Comparison of ENCODE assay signal across 8 mouse cellular contexts in the genomic region with DNA sequence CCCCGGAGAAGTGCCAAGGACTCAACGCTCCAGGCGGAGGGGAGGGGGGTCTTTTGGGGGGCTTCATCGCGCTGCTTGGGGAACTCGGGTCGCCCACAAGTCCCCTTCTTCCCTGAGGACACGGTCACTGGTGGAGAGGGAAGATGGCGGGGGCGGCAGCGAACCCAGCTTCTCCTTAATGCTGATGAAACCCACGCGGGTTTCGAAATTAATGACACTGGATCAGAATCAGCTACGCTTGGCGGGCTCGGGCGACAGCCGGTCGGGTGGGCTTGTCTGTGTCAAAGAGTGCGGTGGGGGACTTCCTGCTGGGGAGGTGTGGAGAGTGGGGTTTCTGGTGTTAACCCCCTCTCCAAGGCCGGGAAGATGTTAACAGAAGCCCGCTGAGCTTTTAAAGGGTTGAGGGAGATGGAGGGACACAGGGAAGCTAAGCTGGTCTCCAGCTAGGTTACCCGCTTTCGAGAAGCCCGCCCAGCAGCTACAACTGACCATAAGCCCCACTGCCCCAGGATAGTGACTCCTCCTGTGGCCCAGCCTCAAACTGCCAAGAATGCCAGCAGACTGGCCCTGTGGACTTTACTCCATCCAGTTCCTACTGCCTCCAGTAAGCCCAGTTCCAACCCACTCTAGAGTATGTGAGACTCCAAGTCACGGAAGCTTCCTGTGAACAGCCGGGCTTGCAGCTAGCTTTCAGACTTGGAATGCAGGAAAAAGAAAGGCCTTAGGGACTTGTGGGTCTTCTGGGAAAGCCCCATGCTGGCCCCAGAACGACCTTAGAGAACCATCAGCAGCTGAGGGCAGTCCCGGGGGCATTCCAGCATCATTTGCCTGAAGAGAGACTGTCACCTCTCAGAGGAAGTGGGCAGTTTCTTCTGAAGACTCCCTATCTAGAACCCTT.
A peak's percentile ranks its signal among the peaks of the same experiment; 100 is the strongest.
DNase-seq lines count a peak whose midpoint lies in the region; ATAC-seq and TF ChIP-seq lines count a peak whose summit lies in the region.

No protein-coding gene starts in this region.

- H3K27me3 ChIP-seq in kidney, embryonic 16.5 days (ENCODE audit: insufficient read depth, low read length), result peaks cover 14% of the 10 kb centered on the region
- H3K27me3 ChIP-seq in midbrain, embryonic 10.5 days (ENCODE audit: low read depth, poor library complexity, severe bottlenecking), result peaks cover 94% of the 10 kb centered on the region

- DNase-seq in gastrocnemius, adult 2 months, result peak; percentile 26
- DNase-seq in gastrocnemius, adult 18-20 months (ENCODE audit: low spot score), result no peak
- peak; percentile 8 for DNase-seq in brain, adult 2 months (ENCODE audit: low read depth, low spot score)
- peak; percentile 13 to 24 for DNase-seq in heart, adult 9 months (ENCODE audit: low spot score in 2 of 2)
- peak; percentile 34 for DNase-seq in midbrain, embryonic 10.5 days (ENCODE audit: low spot score)
- peak; percentile 38 for DNase-seq in testis, postnatal 10 days (ENCODE audit: low spot score)
- DNase-seq in gastrocnemius, adult 8-10 months (ENCODE audit: low spot score in 2 of 2), result no peak

- H3K27ac ChIP-seq in gastrocnemius, adult 2 months, result peak overlapping the region; percentile 83
- H3K27ac ChIP-seq in kidney, embryonic 16.5 days (ENCODE audit: low read length), result peak overlapping the region; percentile 87
- H3K27ac ChIP-seq in midbrain, embryonic 10.5 days (replicated peaks), result peak overlapping the region; percentile 96

- H3K4me1 ChIP-seq in kidney, embryonic 16.5 days (ENCODE audit: insufficient read depth, low read length), result 0 out of 2 replicates have a peak, but pooled peaks cover 19% of the 10 kb centered on the region
- H3K4me1 ChIP-seq in midbrain, embryonic 10.5 days, result peaks cover 37% of the 10 kb centered on the region

- no peaks in the 10 kb centered on the region for H3K9me3 ChIP-seq in kidney, embryonic 16.5 days (ENCODE audit: low read length)
- no peaks in the 10 kb centered on the region for H3K9me3 ChIP-seq in midbrain, embryonic 10.5 days (replicated peaks)

- no peaks in the 10 kb centered on the region for H3K36me3 ChIP-seq in kidney, embryonic 16.5 days (ENCODE audit: insufficient read depth, low read length)
- no peaks in the 10 kb centered on the region for H3K36me3 ChIP-seq in midbrain, embryonic 10.5 days

- peak overlapping the region; percentile 61 for H3K4me2 ChIP-seq in kidney, embryonic 16.5 days (replicated peaks; ENCODE audit: low read depth, low read length)

- TF ChIP-seq CTCF in gastrocnemius, adult 2 months (IDR thresholded peaks at IDR 0.05), result no peak

- ATAC-seq in kidney, embryonic 16.5 days (ENCODE audit: low FRiP score, low TSS enrichment), result no peak

- H3K4me3 ChIP-seq in gastrocnemius, adult 2 months, result peak overlapping the region; percentile 73
- H3K4me3 ChIP-seq in kidney, embryonic 16.5 days (ENCODE audit: low read length), result peak overlapping the region; percentile 44
- H3K4me3 ChIP-seq in midbrain, embryonic 10.5 days, result peak overlapping the region; percentile 56

- peak overlapping the region; percentile 78 for H3K9ac ChIP-seq in kidney, embryonic 16.5 days (replicated peaks; ENCODE audit: low read length)

- intact Hi-C loops in gastrocnemius, adult 2 months (cut with DNase I), result loop anchor here (5.0 to 10.0 kb wide), 2 partner anchors 62 to 469 kb away; no protein-coding TSS in a partner anchor

- WGBS in kidney, embryonic 16.5 days, result 24% methylated on average over 28 of the region's 30 CpGs
- 13% methylated on average over 30 of the region's 30 CpGs for WGBS in midbrain, embryonic 10.5 days

Comparison
In these comparisons a context has a peak if more than half of its experiments do, and no peak if none do; other contexts are left out.
1. DNase-seq: peak in gastrocnemius, adult 2 months (single experiment), brain, adult 2 months (single experiment), heart, adult 9 months (2 of 2), midbrain, embryonic 10.5 days (single experiment) and testis, postnatal 10 days (single experiment); none in gastrocnemius, adult 18-20 months (single experiment) and gastrocnemius, adult 8-10 months (0 of 2).
2. Peak in every context shown above with its lines, with median percentiles within 50 percentile points of each other: H3K27ac ChIP-seq and H3K4me3 ChIP-seq.